Mouse (Mus musculus): ENCODE results near the gene Mrpl12. TPM values are rescaled to one million over a fixed set of nuclear protein-coding genes. Genes with fewer than 3 reads are reported as not detected.

The Mrpl12 gene
- polyA plus RNA-seq, 1 experiment: 55.7 TPM

DNA sequence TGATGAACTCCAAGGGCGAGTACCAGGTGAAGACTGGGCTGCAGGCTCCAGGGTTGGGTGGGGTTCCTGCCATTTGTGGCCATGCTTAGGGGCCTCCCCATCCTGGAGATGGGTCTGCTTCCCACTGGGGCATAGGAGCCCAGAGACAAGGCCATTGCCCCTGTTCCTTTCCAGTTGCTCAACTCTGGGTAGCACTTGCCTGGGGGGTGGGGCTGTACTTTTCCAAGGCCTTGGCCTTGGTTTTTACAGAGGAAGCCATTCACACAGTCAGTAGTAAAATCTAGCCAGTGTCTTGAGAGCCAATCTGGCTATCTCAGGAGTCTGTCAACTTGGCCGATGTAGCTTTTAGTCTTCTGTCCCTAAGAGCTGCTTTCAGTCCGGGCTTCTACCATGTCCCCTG lies 13.0 kb downstream of the Mrpl12 start:
- no peak overlapping the region for H3K27ac ChIP-seq (ENCODE audit: insufficient read depth, low read length)
- DNase-seq (ENCODE audit: low read depth in 1 of 2, low spot score in 2 of 2): no peak
- H3K4me3 ChIP-seq (ENCODE audit: extremely low read depth, insufficient read depth, insufficient read length): no peak overlapping the region
- no peaks in the 10 kb centered on the region; the same call in 1 of the 2 replicates for H3K4me1 ChIP-seq (ENCODE audit: control insufficient read depth, insufficient read depth, insufficient read length)
- H3K36me3 ChIP-seq (ENCODE audit: control insufficient read depth, insufficient read depth, low read length): 0 out of 2 replicates have a peak, but pooled peaks cover 2% of the 10 kb centered on the region
- H3K27me3 ChIP-seq (ENCODE audit: control insufficient read depth, insufficient read depth, low read length): no peaks in the 10 kb centered on the region
- WGBS: 95% methylated on average over 3 of the region's 3 CpGs
- TF ChIP-seq CTCF (IDR thresholded peaks at IDR 0.05; ENCODE audit: extremely low read depth, insufficient read depth, insufficient read length, insufficient replicate concordance) (no peak), POLR2A (IDR thresholded peaks at IDR 0.05; ENCODE audit: low read depth, low read length) (no peak)

DNA sequence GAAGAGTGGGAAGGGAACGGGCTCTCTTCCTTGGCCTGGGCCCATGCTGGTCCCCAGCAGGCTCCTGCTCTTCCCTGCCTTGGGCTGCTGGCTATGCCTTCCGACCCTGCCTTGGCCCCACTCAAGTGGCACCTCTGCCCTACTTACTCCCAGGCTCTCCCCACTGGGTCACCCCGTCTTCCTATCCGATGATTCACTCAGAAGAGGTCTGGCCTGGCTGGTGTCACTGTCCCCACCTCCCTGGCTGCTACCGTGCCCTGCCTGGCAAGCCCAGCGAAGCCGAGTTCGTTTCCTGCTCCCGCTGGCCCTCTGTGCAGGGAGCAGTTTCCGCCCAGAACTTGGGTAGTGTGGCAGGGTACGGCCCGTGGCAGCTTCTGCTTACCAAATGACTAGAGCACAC lies 13.8 kb downstream of the Mrpl12 start:
- WGBS: 91% methylated on average over 12 of the region's 12 CpGs
- Histone ChIP-seq H3K27me3 (ENCODE audit: control insufficient read depth, insufficient read depth, low read length) (no peaks in the 10 kb centered on the region), H3K4me3 (ENCODE audit: extremely low read depth, insufficient read depth, insufficient read length) (no peak overlapping the region), H3K36me3 (ENCODE audit: control insufficient read depth, insufficient read depth, low read length) (0 out of 2 replicates have a peak, but pooled peaks cover 2% of the 10 kb centered on the region), H3K4me1 (ENCODE audit: control insufficient read depth, insufficient read depth, insufficient read length) (no peaks in the 10 kb centered on the region), H3K27ac (ENCODE audit: insufficient read depth, low read length) (no peak overlapping the region)
- no peak for DNase-seq (ENCODE audit: low read depth in 1 of 2, low spot score in 2 of 2)
- TF ChIP-seq CTCF (IDR thresholded peaks at IDR 0.05; ENCODE audit: extremely low read depth, insufficient read depth, insufficient read length, insufficient replicate concordance) (no peak), POLR2A (IDR thresholded peaks at IDR 0.05; ENCODE audit: low read depth, low read length) (no peak)

GRCm38 (mm10) chr11:120498891-120499290 lies 14.5 kb downstream of the Mrpl12 start:
- no peak overlapping the region for H3K27ac ChIP-seq (ENCODE audit: insufficient read depth, low read length)
- 0 out of 2 replicates have a peak, but pooled peaks cover 2% of the 10 kb centered on the region for H3K36me3 ChIP-seq (ENCODE audit: control insufficient read depth, insufficient read depth, low read length)
- TF ChIP-seq POLR2A (IDR thresholded peaks at IDR 0.05; ENCODE audit: low read depth, low read length): no peak
- no peak for TF ChIP-seq CTCF (IDR thresholded peaks at IDR 0.05; ENCODE audit: extremely low read depth, insufficient read depth, insufficient read length, insufficient replicate concordance)
- WGBS: 82% methylated on average over 5 of the region's 5 CpGs
- no peaks in the 10 kb centered on the region for H3K4me1 ChIP-seq (ENCODE audit: control insufficient read depth, insufficient read depth, insufficient read length)
- H3K27me3 ChIP-seq (ENCODE audit: control insufficient read depth, insufficient read depth, low read length): no peaks in the 10 kb centered on the region
- no peak for DNase-seq (ENCODE audit: low read depth in 1 of 2, low spot score in 2 of 2)
- no peak overlapping the region for H3K4me3 ChIP-seq (ENCODE audit: extremely low read depth, insufficient read depth, insufficient read length)

DNA sequence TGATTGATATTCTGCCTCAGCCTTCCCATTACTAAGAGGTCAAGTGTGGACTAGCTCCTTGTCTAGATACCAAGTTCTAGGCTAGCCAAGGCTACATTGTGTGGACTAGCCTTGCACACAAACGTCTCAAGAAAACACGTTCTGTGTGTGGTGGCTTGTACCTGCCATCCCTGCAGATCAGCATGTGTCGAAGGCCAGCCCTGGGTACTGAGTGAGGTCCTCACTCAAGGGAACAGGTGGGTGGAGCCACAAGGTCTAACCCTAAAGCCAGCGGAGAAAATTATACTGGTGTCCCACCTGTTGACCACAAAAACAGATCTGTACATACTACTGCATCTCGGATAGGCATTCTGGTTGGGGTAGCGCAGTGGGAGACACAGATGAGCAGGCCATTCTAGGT lies 15.5 kb downstream of the Mrpl12 start:
- no peak for DNase-seq (ENCODE audit: low read depth in 1 of 2, low spot score in 2 of 2)
- TF ChIP-seq CTCF (IDR thresholded peaks at IDR 0.05; ENCODE audit: extremely low read depth, insufficient read depth, insufficient read length, insufficient replicate concordance) (no peak), POLR2A (IDR thresholded peaks at IDR 0.05; ENCODE audit: low read depth, low read length) (no peak)
- no peak overlapping the region for H3K4me3 ChIP-seq (ENCODE audit: extremely low read depth, insufficient read depth, insufficient read length)
- H3K27me3 ChIP-seq (ENCODE audit: control insufficient read depth, insufficient read depth, low read length): no peaks in the 10 kb centered on the region
- 0 out of 2 replicates have a peak, but pooled peaks cover 2% of the 10 kb centered on the region for H3K36me3 ChIP-seq (ENCODE audit: control insufficient read depth, insufficient read depth, low read length)
- H3K4me1 ChIP-seq (ENCODE audit: control insufficient read depth, insufficient read depth, insufficient read length): no peaks in the 10 kb centered on the region
- H3K27ac ChIP-seq (ENCODE audit: insufficient read depth, low read length): no peak overlapping the region
- WGBS: 81% methylated on average over 6 of the region's 6 CpGs

- Histone ChIP-seq H3K4me3 (ENCODE audit: extremely low read depth, insufficient read depth, insufficient read length) (no peak overlapping the region), H3K27ac (ENCODE audit: insufficient read depth, low read length) (no peak overlapping the region), H3K27me3 (ENCODE audit: control insufficient read depth, insufficient read depth, low read length) (no peaks in the 10 kb centered on the region), H3K4me1 (ENCODE audit: control insufficient read depth, insufficient read depth, insufficient read length) (no peaks in the 10 kb centered on the region), H3K36me3 (ENCODE audit: control insufficient read depth, insufficient read depth, low read length) (no peaks in the 10 kb centered on the region)
- 12% methylated on average over 3 of the region's 3 CpGs for WGBS
- no peak for DNase-seq (ENCODE audit: low read depth in 1 of 2, low spot score in 2 of 2)
- TF ChIP-seq POLR2A (IDR thresholded peaks at IDR 0.05; ENCODE audit: low read depth, low read length) (no peak), CTCF (IDR thresholded peaks at IDR 0.05; ENCODE audit: extremely low read depth, insufficient read depth, insufficient read length, insufficient replicate concordance) (no peak)
Observed at GRCm38 (mm10) chr11:120500357-120500756, 15.9 kb downstream of the Mrpl12 start.

- H3K4me3 ChIP-seq (ENCODE audit: extremely low read depth, insufficient read depth, insufficient read length): no peak overlapping the region
- TF ChIP-seq POLR2A (IDR thresholded peaks at IDR 0.05; ENCODE audit: low read depth, low read length) (no peak), CTCF (IDR thresholded peaks at IDR 0.05; ENCODE audit: extremely low read depth, insufficient read depth, insufficient read length, insufficient replicate concordance) (no peak)
- 66% methylated on average over 6 of the region's 6 CpGs for WGBS
- no peaks in the 10 kb centered on the region for H3K27me3 ChIP-seq (ENCODE audit: control insufficient read depth, insufficient read depth, low read length)
- H3K4me1 ChIP-seq (ENCODE audit: control insufficient read depth, insufficient read depth, insufficient read length): no peaks in the 10 kb centered on the region
- H3K36me3 ChIP-seq (ENCODE audit: control insufficient read depth, insufficient read depth, low read length): no peaks in the 10 kb centered on the region
- H3K27ac ChIP-seq (ENCODE audit: insufficient read depth, low read length): no peak overlapping the region
- no peak for DNase-seq (ENCODE audit: low read depth in 1 of 2, low spot score in 2 of 2)
Observed at GRCm38 (mm10) chr11:120501018-120501417, 16.6 kb downstream of the Mrpl12 start.

DNA sequence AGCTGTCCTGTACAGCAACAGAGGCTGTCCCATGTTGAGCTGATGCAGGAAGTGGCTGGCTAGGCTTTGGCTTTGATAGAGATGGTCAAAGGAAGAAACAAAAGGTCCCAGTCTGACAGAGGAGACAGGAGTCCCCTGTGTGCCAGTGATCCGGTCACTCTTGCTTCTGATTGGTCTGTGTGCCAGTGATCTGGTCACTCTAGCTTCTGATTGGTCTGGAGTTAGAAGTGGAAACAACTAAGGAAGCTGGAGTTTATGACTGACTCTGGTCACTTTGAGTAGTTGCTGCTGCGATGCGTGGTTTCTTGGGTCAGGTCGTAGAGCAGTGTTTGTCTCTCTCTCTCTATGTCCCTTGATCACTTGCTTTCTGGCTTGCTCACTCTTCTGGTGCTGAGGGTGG lies 17.3 kb downstream of the Mrpl12 start:
- WGBS: 68% methylated on average over 4 of the region's 4 CpGs
- DNase-seq (ENCODE audit: low read depth in 1 of 2, low spot score in 2 of 2): no peak
- TF ChIP-seq CTCF (IDR thresholded peaks at IDR 0.05; ENCODE audit: extremely low read depth, insufficient read depth, insufficient read length, insufficient replicate concordance) (no peak), POLR2A (IDR thresholded peaks at IDR 0.05; ENCODE audit: low read depth, low read length) (no peak)
- Histone ChIP-seq H3K36me3 (ENCODE audit: control insufficient read depth, insufficient read depth, low read length) (no peaks in the 10 kb centered on the region), H3K27ac (ENCODE audit: insufficient read depth, low read length) (no peak overlapping the region), H3K27me3 (ENCODE audit: control insufficient read depth, insufficient read depth, low read length) (no peaks in the 10 kb centered on the region), H3K4me3 (ENCODE audit: extremely low read depth, insufficient read depth, insufficient read length) (no peak overlapping the region), H3K4me1 (ENCODE audit: control insufficient read depth, insufficient read depth, insufficient read length) (no peaks in the 10 kb centered on the region)
